Mouse (Mus musculus) liver, embryonic 16.5 days (tissue): Measurements from ENCODE around the gene Olfr1392. TPM values are rescaled to one million over a fixed set of nuclear protein-coding genes. Genes with fewer than 3 reads are reported as not detected.
"Not testable (repeated sequence)": the region's sequence is repeated elsewhere in the genome, so short reads cannot be mapped to it uniquely, and the experiment has no call there.

ENCODE experiments used
- ATAC-seq: fragments of 200-750 bp; cut with Nextera tagmentation; 2 replicates; pipeline ENCODE4 v1.8.0; 2017; ENCODE audit warnings: low read depth, mild to moderate bottlenecking, moderate number of reproducible peaks, moderate library complexity
- H3K27ac ChIP-seq: fragments of 300-500 bp; sonication (generic); 2 replicates; pipeline ENCODE4 v1.5.1; 2014; ENCODE audit warnings: mild to moderate bottlenecking, low read length
- H3K27me3 ChIP-seq: fragments of 300-500 bp; sonication (generic); 2 replicates; pipeline ENCODE4 v1.6.1; 2014; ENCODE audit warnings: low read depth, low read length, mixed read lengths; ENCODE audit not compliant: control insufficient read depth, insufficient read depth
- H3K36me3 ChIP-seq: fragments of 300-500 bp; sonication (generic); 2 replicates; pipeline ENCODE4 v1.6.1; 2014; ENCODE audit warnings: mild to moderate bottlenecking; ENCODE audit not compliant: control insufficient read depth, insufficient read depth
- H3K4me1 ChIP-seq: fragments of 300-500 bp; sonication (generic); 2 replicates; pipeline ENCODE4 v1.6.1; 2014; ENCODE audit warnings: low read depth, low read length, mixed read lengths; ENCODE audit not compliant: control insufficient read depth
- H3K4me2 ChIP-seq: fragments of 300-500 bp; sonication (generic); 2 replicates; pipeline ENCODE4 v1.6.1; 2014; ENCODE audit warnings: low read depth, low read length, mixed read lengths
- H3K4me3 ChIP-seq: fragments of 300-500 bp; sonication (generic); 2 replicates; pipeline ENCODE4 v1.5.1; 2014; ENCODE audit warnings: low read depth, mild to moderate bottlenecking, low read length
- H3K9ac ChIP-seq: fragments of 300-500 bp; sonication (generic); 2 replicates; pipeline ENCODE4 v1.6.1; 2014; ENCODE audit warnings: low read depth, low read length
- H3K9me3 ChIP-seq: fragments of 300-500 bp; sonication (generic); replicated peaks from 2 replicates; pipeline ENCODE4 v1.6.1; 2016; ENCODE audit warnings: low read length; ENCODE audit not compliant: control insufficient read depth
- WGBS: fragments of 180-500 bp; shearing (Covaris S2); extraction: QIAGEN DNeasy Blood & Tissue Kit; methylation state at CpG from one replicate; pipeline ENCODE4 v1.1.7; 2014; ENCODE audit not compliant: insufficient replicate concordance; 5-methylcytosine and 5-hydroxymethylcytosine counted together
- polyA plus RNA-seq: library from polyadenylated mRNA; unstranded; fragments of >200 nt; fragmentation: Nextera tagmentation; extraction: Ambion mirVana; gene quantifications from 2 replicates; pipeline ENCODE4 v1.2.1, GENCODE M21; 2015

Olfr1392 gene
- polyA plus RNA-seq, result not detected in 2 replicates

- H3K4me3 ChIP-seq, H3K4me1 ChIP-seq, H3K36me3 ChIP-seq, H3K27me3 ChIP-seq, H3K27ac ChIP-seq, ATAC-seq, H3K9me3 ChIP-seq, H3K4me2 ChIP-seq, H3K9ac ChIP-seq: not testable (repeated sequence)
- WGBS, result 26% methylated on average over 1 of the region's 1 CpGs
Observed at GRCm38 (mm10) chr11:49284982-49285381, at the start of gene Olfr1392. TSS of gene Olfr1392 (plus strand) at chr11:49285282.

- Histone ChIP-seq H3K4me3 (no peak overlapping the region), H3K4me1 (peaks cover 2% of the 10 kb centered on the region), H3K9ac (no peak overlapping the region), H3K36me3 (no peaks in the 10 kb centered on the region), H3K27me3 (no peaks in the 10 kb centered on the region), H3K9me3 (no peaks in the 10 kb centered on the region), H3K4me2 (no peak overlapping the region), H3K27ac (no peak overlapping the region)
- WGBS, result 49% methylated on average over 3 of the region's 3 CpGs
- ATAC-seq, result no peak
Observed at GRCm38 (mm10) chr11:49235459-49236207, 49.4 kb upstream of the Olfr1392 start.

- Histone ChIP-seq H3K9ac (no peak overlapping the region), H3K27me3 (no peaks in the 10 kb centered on the region), H3K9me3 (no peaks in the 10 kb centered on the region), H3K4me3 (no peak overlapping the region), H3K36me3 (no peaks in the 10 kb centered on the region), H3K27ac (no peak overlapping the region), H3K4me1 (peaks cover 2% of the 10 kb centered on the region), H3K4me2 (no peak overlapping the region)
- 55% methylated on average over 1 of the region's 1 CpGs for WGBS
- no peak for ATAC-seq
Observed at GRCm38 (mm10) chr11:49236891-49237290, 48.2 kb upstream of the Olfr1392 start.

GRCm38 (mm10) chr11:49237532-49237931 lies 47.5 kb upstream of the Olfr1392 start:
- ATAC-seq, result no peak
- Histone ChIP-seq H3K4me1 (peaks cover 2% of the 10 kb centered on the region), H3K9ac (no peak overlapping the region), H3K27ac (no peak overlapping the region; the same call in 1 of the 2 replicates), H3K9me3 (no peaks in the 10 kb centered on the region), H3K4me2 (no peak overlapping the region), H3K36me3 (no peaks in the 10 kb centered on the region), H3K4me3 (no peak overlapping the region), H3K27me3 (no peaks in the 10 kb centered on the region)
- WGBS, result 32% methylated on average over 2 of the region's 2 CpGs

- H3K9me3 ChIP-seq, result no peaks in the 10 kb centered on the region
- 36% methylated on average over 1 of the region's 1 CpGs for WGBS
- no peaks in the 10 kb centered on the region for H3K27me3 ChIP-seq
Observed at GRCm38 (mm10) chr11:49240310-49240709, 44.8 kb upstream of the Olfr1392 start.

GRCm38 (mm10) chr11:49240874-49241273 lies 44.2 kb upstream of the Olfr1392 start:
- ATAC-seq, result no peak
- 45% methylated on average over 4 of the region's 4 CpGs for WGBS
- H3K4me3 ChIP-seq, result no peak overlapping the region
- no peak overlapping the region for H3K9ac ChIP-seq
- H3K9me3 ChIP-seq, result no peaks in the 10 kb centered on the region
- peaks cover 26% of the 10 kb centered on the region for H3K4me1 ChIP-seq
- no peak overlapping the region for H3K27ac ChIP-seq
- H3K36me3 ChIP-seq, result no peaks in the 10 kb centered on the region
- no peaks in the 10 kb centered on the region for H3K27me3 ChIP-seq
- no peak overlapping the region for H3K4me2 ChIP-seq

More at GRCm38 (mm10) chr11:49240310-49240709, 44.8 kb upstream of the Olfr1392 start:
- H3K9ac ChIP-seq, result no peak overlapping the region
- H3K4me2 ChIP-seq, result no peak overlapping the region
- H3K4me1 ChIP-seq, result peaks cover 21% of the 10 kb centered on the region
- no peak overlapping the region for H3K4me3 ChIP-seq
- H3K36me3 ChIP-seq, result no peaks in the 10 kb centered on the region
- ATAC-seq, result no peak
- H3K27ac ChIP-seq, result no peak overlapping the region

GRCm38 (mm10) chr11:49241471-49241870 lies 43.6 kb upstream of the Olfr1392 start:
- ATAC-seq, result no peak
- WGBS, result 20% methylated on average over 1 of the region's 1 CpGs
- H3K9me3 ChIP-seq, result no peaks in the 10 kb centered on the region
- no peak overlapping the region for H3K4me3 ChIP-seq
- H3K9ac ChIP-seq, result no peak overlapping the region
- H3K4me2 ChIP-seq, result no peak overlapping the region
- no peak overlapping the region for H3K27ac ChIP-seq
- no peaks in the 10 kb centered on the region for H3K36me3 ChIP-seq
- H3K4me1 ChIP-seq, result peaks cover 31% of the 10 kb centered on the region
- H3K27me3 ChIP-seq, result no peaks in the 10 kb centered on the region

DNA sequence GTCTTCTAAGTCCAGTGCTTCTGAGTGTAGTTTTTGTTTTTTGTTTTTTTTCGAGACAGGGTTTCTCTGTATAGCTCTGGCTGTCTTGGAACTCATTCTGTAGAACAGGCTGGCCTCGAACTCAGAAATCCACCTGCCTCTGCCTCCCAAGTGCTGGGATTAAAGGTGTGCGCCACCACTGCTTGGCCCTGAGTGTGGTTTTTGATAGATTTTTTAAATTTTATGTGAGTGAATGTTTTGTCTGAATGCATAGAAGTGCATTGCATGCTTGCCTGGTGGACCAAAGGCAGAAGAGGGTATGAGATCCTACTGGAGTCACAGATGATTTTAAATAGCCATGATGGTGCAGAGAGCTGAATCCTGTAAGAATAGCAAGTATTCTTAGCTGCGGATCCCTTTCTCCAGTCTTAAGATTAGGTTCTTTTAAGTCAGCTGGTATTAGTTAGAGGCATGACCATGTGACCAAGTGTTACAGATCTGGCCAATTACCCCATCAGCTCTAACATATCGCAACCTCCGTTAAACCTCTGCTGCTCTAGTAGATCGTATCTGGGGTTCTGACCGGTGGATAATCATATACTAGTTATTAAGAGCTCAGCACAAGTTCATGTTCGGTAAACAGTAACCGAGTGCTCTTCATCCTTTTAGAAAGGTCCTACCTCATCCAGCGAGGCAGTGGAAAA lies 42.0 kb upstream of the Olfr1392 start:
- H3K9me3 ChIP-seq, result no peaks in the 10 kb centered on the region
- H3K4me3 ChIP-seq, result peak overlapping the region; percentile 74
- peak overlapping the region; percentile 75 for H3K9ac ChIP-seq
- H3K4me2 ChIP-seq, result peak overlapping the region; percentile 98
- H3K27ac ChIP-seq, result peak overlapping the region; percentile 95
- H3K4me1 ChIP-seq, result peaks cover 46% of the 10 kb centered on the region
- H3K36me3 ChIP-seq, result no peaks in the 10 kb centered on the region
- no peaks in the 10 kb centered on the region for H3K27me3 ChIP-seq
- 20% methylated on average over 11 of the region's 11 CpGs for WGBS
- no peak for ATAC-seq
